Mouse (Mus musculus): ENCODE data around the gene C1rb.

DNA sequence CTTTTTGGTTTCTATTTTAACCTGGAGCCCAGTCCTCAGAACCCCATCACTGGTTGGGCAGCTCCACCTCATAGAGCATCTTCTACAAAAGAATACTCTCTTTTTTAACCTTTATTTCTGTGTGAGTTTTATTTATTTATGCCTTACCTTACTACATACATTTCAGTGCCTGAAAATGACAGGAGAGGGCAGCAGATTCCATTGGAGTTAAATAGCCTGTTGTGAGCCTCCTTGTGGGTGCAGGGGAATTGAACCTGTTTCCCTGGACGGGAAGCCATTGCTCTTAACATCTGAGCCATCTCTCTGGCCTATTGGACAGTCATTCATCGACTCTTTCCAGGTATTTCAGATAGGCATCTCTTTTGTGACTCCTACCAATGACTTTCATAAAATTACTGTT is 24.7 kb upstream of the C1rb start:
- TF ChIP-seq CTCF (IDR thresholded peaks at IDR 0.05; ENCODE audit: low read depth, low read length) = no peak
- no peak for TF ChIP-seq POLR2A (IDR thresholded peaks at IDR 0.05; ENCODE audit: borderline replicate concordance, low read depth, low read length)

All from bone marrow macrophage, adult 2 months (primary cell).